Mouse (Mus musculus): Measurements from ENCODE around the gene Tbp. TPM values are rescaled to one million over a fixed set of nuclear protein-coding genes. Genes with fewer than 3 reads are reported as not detected.

Tbp gene
- total and polyA plus RNA-seq, 2 experiments from 2014 or later = 16.5 to 22.5 TPM

DNA sequence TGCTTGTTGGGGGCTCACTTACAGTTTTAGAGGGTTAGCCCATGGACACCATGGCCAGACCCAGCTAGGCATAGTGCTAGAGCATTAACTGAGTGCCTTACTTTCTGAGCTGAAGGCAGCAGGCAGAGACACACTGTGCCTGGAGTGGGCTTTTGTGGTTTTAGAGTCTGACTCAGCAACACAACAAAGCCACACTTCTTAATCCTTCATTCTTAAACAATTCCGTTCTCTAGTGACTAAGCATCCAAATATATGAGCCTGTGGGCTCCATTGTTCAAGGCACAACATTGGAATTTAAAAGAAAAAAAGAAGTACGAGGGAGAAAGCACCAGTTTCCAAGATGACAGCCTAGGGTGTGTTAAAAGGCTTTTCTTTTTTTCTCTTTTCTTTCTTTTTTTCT, 11.0 kb downstream of the Tbp start:
- Histone ChIP-seq H3K27ac (ENCODE audit: low read depth) (no peak overlapping the region), H3K4me1 (ENCODE audit: control insufficient read depth, insufficient read depth) (no peaks in the 10 kb centered on the region), H3K9ac (replicated peaks; ENCODE audit: low read depth, low read length) (no peak overlapping the region), H3K27me3 (ENCODE audit: control insufficient read depth, insufficient read depth, low read length) (no peaks in the 10 kb centered on the region), H3K4me2 (ENCODE audit: low read depth, low read length) (no peak overlapping the region), H3K36me3 (replicated peaks; ENCODE audit: control insufficient read depth, insufficient read depth, low read length) (peaks cover 89% of the 10 kb centered on the region), H3K9me3 (replicated peaks; ENCODE audit: control insufficient read depth, low read length) (no peaks in the 10 kb centered on the region), H3K4me3 (ENCODE audit: low read depth, low read length) (no peak overlapping the region)
- ATAC-seq (ENCODE audit: insufficient read depth, low read depth) (no peak), DNase-seq (ENCODE audit: low spot score) (no peak)
- WGBS = 93% methylated on average over 2 of the region's 2 CpGs
- TF ChIP-seq CTCF (IDR thresholded peaks at IDR 0.05; ENCODE audit: low read depth) (no peak), EP300 (IDR thresholded peaks at IDR 0.05; ENCODE audit: low read depth) (no peak)

DNA sequence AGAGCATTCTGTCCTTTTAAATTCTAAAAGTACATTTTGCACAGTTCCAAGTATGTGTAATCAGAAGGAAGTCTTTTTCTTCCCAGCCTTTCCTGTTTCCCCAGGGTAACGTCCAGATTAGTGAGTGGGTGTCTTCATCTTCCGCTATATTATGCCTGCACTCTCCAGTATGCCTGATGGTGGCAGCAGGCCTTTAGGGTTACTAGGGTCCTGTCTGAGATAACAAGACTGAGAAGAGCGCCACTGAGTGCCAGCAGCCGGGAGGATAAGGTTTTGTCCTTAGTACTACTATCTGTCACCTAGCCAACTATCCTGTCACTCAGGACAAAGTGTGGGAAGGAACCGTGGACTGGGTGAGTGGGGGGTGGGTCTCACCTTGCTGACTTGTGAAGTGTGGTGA, 18.1 kb downstream of the Tbp start:
- H3K9me3 ChIP-seq (replicated peaks; ENCODE audit: control insufficient read depth, low read length) = no peaks in the 10 kb centered on the region
- no peaks in the 10 kb centered on the region for H3K27me3 ChIP-seq (ENCODE audit: control insufficient read depth, insufficient read depth, low read length)
- no peak overlapping the region for H3K27ac ChIP-seq (ENCODE audit: low read depth)
- TF ChIP-seq CTCF (IDR thresholded peaks at IDR 0.05; ENCODE audit: low read depth) = peak; percentile 24; the same call in 1 of the 2 replicates
- TF ChIP-seq EP300 (IDR thresholded peaks at IDR 0.05; ENCODE audit: low read depth) = no peak
- peak; percentile 51 for ATAC-seq (ENCODE audit: insufficient read depth, low read depth)
- H3K36me3 ChIP-seq (replicated peaks; ENCODE audit: control insufficient read depth, insufficient read depth, low read length) = peaks cover 91% of the 10 kb centered on the region
- DNase-seq (ENCODE audit: low spot score) = peak; percentile 16
- no peak overlapping the region for H3K4me3 ChIP-seq (ENCODE audit: low read depth, low read length)
- H3K9ac ChIP-seq (replicated peaks; ENCODE audit: low read depth, low read length) = no peak overlapping the region
- no peak overlapping the region for H3K4me2 ChIP-seq (ENCODE audit: low read depth, low read length)
- WGBS = 34% methylated on average over 5 of the region's 5 CpGs
- no peaks in the 10 kb centered on the region for H3K4me1 ChIP-seq (ENCODE audit: control insufficient read depth, insufficient read depth)

DNA sequence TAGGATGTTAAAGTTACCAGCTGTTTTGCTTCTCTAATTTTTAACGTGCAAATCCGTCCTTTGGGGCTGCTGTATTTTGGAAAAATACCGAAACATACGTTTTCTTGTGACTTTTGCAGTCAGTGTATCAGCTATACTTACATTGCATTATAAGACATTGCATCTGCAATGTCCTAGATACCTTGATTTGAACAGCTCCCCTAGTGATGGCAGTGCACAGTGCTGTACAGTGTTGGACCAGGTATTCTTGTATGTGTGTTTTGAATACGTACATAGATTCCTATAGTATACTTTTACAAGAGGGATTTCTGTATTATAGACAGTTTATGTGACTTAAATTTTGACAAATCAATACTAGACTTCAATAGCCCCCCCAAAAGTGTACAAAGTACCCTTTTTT, 18.5 kb downstream of the Tbp start:
- Histone ChIP-seq H3K4me2 (ENCODE audit: low read depth, low read length) (no peak overlapping the region), H3K27ac (ENCODE audit: low read depth) (no peak overlapping the region), H3K4me3 (ENCODE audit: low read depth, low read length) (no peak overlapping the region), H3K9me3 (replicated peaks; ENCODE audit: control insufficient read depth, low read length) (no peaks in the 10 kb centered on the region), H3K9ac (replicated peaks; ENCODE audit: low read depth, low read length) (no peak overlapping the region), H3K36me3 (replicated peaks; ENCODE audit: control insufficient read depth, insufficient read depth, low read length) (peaks cover 91% of the 10 kb centered on the region), H3K4me1 (ENCODE audit: control insufficient read depth, insufficient read depth) (no peaks in the 10 kb centered on the region), H3K27me3 (ENCODE audit: control insufficient read depth, insufficient read depth, low read length) (no peaks in the 10 kb centered on the region)
- 87% methylated on average over 5 of the region's 5 CpGs for WGBS
- ATAC-seq (ENCODE audit: insufficient read depth, low read depth) (no peak), DNase-seq (ENCODE audit: low spot score) (no peak)
- TF ChIP-seq CTCF (IDR thresholded peaks at IDR 0.05; ENCODE audit: low read depth) (peak; percentile 6; the same call in 1 of the 2 replicates), EP300 (IDR thresholded peaks at IDR 0.05; ENCODE audit: low read depth) (no peak)

DNA sequence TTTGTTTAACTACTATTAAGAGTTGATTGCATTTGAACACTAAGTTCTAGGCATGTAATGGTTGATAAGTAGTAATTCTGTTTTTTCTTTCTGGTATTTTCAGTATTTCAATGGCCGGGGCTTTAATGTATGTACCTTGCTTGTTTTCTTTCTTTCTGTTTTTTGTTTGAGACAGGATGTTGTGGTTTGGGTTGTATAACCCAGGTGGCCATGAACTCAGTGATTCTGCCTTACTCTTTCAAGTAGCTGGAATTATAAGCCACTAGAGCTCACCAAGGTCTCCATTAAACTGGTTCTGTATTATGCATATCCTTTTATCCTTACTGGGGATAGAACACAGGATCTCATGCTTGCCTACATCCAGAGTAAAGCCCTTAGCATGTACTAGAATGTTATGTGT, 19.1 kb downstream of the Tbp start:
- 97% methylated on average over 1 of the region's 1 CpGs for WGBS
- no peaks in the 10 kb centered on the region for H3K9me3 ChIP-seq (replicated peaks; ENCODE audit: control insufficient read depth, low read length)
- DNase-seq (ENCODE audit: low spot score) = no peak
- no peaks in the 10 kb centered on the region for H3K4me1 ChIP-seq (ENCODE audit: control insufficient read depth, insufficient read depth)
- no peak for TF ChIP-seq EP300 (IDR thresholded peaks at IDR 0.05; ENCODE audit: low read depth)
- TF ChIP-seq CTCF (IDR thresholded peaks at IDR 0.05; ENCODE audit: low read depth) = no peak
- no peak overlapping the region for H3K4me3 ChIP-seq (ENCODE audit: low read depth, low read length)
- H3K4me2 ChIP-seq (ENCODE audit: low read depth, low read length) = no peak overlapping the region
- H3K27me3 ChIP-seq (ENCODE audit: control insufficient read depth, insufficient read depth, low read length) = no peaks in the 10 kb centered on the region
- H3K9ac ChIP-seq (replicated peaks; ENCODE audit: low read depth, low read length) = no peak overlapping the region
- H3K36me3 ChIP-seq (replicated peaks; ENCODE audit: control insufficient read depth, insufficient read depth, low read length) = peaks cover 90% of the 10 kb centered on the region
- ATAC-seq (ENCODE audit: insufficient read depth, low read depth) = no peak
- H3K27ac ChIP-seq (ENCODE audit: low read depth) = no peak overlapping the region

DNA sequence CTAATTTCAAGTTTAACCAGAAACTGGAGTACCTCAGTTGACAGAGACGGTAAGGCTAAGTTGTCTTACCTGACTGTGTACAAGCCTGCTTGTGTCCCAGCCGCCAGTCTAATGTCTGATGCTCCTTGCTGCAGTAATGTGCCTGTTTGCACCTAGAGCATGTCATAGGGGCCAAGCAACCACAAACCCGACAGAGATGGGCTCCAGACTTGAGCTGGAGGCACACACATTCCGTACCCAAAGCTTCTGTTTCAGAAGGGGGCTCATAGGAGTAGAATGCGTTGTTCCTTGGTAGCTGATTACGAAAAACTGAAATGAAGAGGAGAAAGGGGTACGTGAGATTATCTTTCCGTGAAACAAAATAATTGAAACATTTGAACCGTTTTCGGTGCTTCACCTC, 26.6 kb downstream of the Tbp start:
- 17% methylated on average over 10 of the region's 10 CpGs for WGBS
- peak overlapping the region; percentile 82 for H3K4me2 ChIP-seq (ENCODE audit: low read depth, low read length)
- H3K27me3 ChIP-seq (ENCODE audit: control insufficient read depth, insufficient read depth, low read length) = no peaks in the 10 kb centered on the region
- H3K4me3 ChIP-seq (ENCODE audit: low read depth, low read length) = peak overlapping the region; percentile 61
- peaks cover 37% of the 10 kb centered on the region for H3K36me3 ChIP-seq (replicated peaks; ENCODE audit: control insufficient read depth, insufficient read depth, low read length)
- H3K9me3 ChIP-seq (replicated peaks; ENCODE audit: control insufficient read depth, low read length) = no peaks in the 10 kb centered on the region
- peak overlapping the region; percentile 56 for H3K9ac ChIP-seq (replicated peaks; ENCODE audit: low read depth, low read length)
- 0 out of 2 replicates have a peak overlapping the region, but pooled peaks have one; percentile 1 for H3K27ac ChIP-seq (ENCODE audit: low read depth)
- H3K4me1 ChIP-seq (ENCODE audit: control insufficient read depth, insufficient read depth) = peaks cover 8% of the 10 kb centered on the region
- DNase-seq (ENCODE audit: low spot score) (no peak), ATAC-seq (ENCODE audit: insufficient read depth, low read depth) (no peak)
- TF ChIP-seq CTCF (IDR thresholded peaks at IDR 0.05; ENCODE audit: low read depth) = no peak
- TF ChIP-seq EP300 (IDR thresholded peaks at IDR 0.05; ENCODE audit: low read depth) = no peak
